Mouse (Mus musculus) small intestine, adult 2 months (tissue): ENCODE data around the gene Tle6. TPM values are rescaled to one million over a fixed set of nuclear protein-coding genes. Genes with fewer than 3 reads are reported as not detected.

ENCODE experiments used
- H3K27ac ChIP-seq: fragments of 200-500 bp; 2 replicates; pipeline ENCODE4 v1.5.1; 2012; ENCODE audit warnings: low read depth, low read length, control low read depth, inconsistent platforms; ENCODE audit not compliant: insufficient read depth
- H3K27me3 ChIP-seq: fragments of 200-500 bp; 2 replicates; pipeline ENCODE4 v1.6.1; 2012; ENCODE audit warnings: mild to moderate bottlenecking, moderate library complexity, low read length, inconsistent platforms; ENCODE audit not compliant: control insufficient read depth, insufficient read depth
- H3K36me3 ChIP-seq: fragments of 200-500 bp; 2 replicates; pipeline ENCODE4 v1.6.1; 2012; ENCODE audit warnings: mild to moderate bottlenecking, low read length, control low read depth, inconsistent platforms; ENCODE audit not compliant: control insufficient read depth, insufficient read depth
- H3K4me1 ChIP-seq: fragments of 200-500 bp; 2 replicates; pipeline ENCODE4 v1.6.1; 2012; ENCODE audit warnings: low read length, inconsistent platforms, mixed read lengths; ENCODE audit not compliant: control insufficient read depth, insufficient read depth, insufficient read length
- H3K4me3 ChIP-seq: fragments of 200-500 bp; 2 replicates; pipeline ENCODE4 v1.5.1; 2012; ENCODE audit warnings: low read depth, mild to moderate bottlenecking, control low read depth, inconsistent platforms, low read length, moderate library complexity
- CTCF ChIP-seq: fragments of 200-500 bp; IDR thresholded peaks from 2 replicates; pipeline ENCODE4 v1.5.1; 2012; ENCODE audit warnings: low read depth, mild to moderate bottlenecking, control low read depth, inconsistent platforms, low read length, moderate library complexity, mixed read lengths; ENCODE audit not compliant: insufficient replicate concordance, insufficient read length; ENCODE audit errors: extremely low read depth
- POLR2A ChIP-seq: fragments of 200-500 bp; IDR thresholded peaks from 2 replicates; pipeline ENCODE4 v1.6.1; 2012; ENCODE audit warnings: low read depth, mild to moderate bottlenecking, control low read depth, inconsistent platforms, low read length, moderate library complexity
- WGBS: fragments of 180-500 bp; shearing (Covaris S2); methylation state at CpG from one replicate; pipeline ENCODE4 v1.1.7; 2018; 5-methylcytosine and 5-hydroxymethylcytosine counted together
- polyA plus RNA-seq: library from polyadenylated mRNA; depleted of rRNA; stranded (reverse); fragments of >200 nt; gene quantifications from 2 replicates; pipeline ENCODE4 v1.2.3, GENCODE M21; 2012

Gene Tle6
- polyA plus RNA-seq, 1 experiment: 7.3 TPM

DNA sequence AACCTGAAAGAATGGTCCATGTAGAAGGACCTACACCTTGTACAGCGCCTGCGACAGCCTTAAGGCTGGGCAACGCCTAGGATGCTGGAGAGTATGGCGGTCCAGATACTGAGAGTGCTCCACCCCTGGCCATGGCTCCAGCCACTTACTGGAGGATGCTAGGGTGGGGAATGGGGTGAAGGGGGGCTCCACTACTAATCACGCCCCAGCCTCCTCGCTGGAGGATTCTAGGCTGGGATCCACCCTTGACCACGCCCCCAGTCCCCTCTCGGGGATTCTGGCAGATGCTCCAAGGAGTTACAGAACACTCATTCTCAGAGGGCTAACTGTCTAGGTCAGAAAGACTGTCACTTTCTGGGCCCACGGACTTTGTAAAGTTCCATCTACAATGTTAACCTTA, 27.9 kb downstream of the Tle6 start:
- TF ChIP-seq CTCF (no peak), POLR2A (no peak; the same call in 1 of the 2 replicates)
- WGBS: 37% methylated on average over 9 of the region's 9 CpGs
- Histone ChIP-seq H3K36me3 (no peaks in the 10 kb centered on the region), H3K27ac (no peak overlapping the region), H3K27me3 (peaks cover 8% of the 10 kb centered on the region), H3K4me3 (no peak overlapping the region), H3K4me1 (peaks cover 9% of the 10 kb centered on the region)

DNA sequence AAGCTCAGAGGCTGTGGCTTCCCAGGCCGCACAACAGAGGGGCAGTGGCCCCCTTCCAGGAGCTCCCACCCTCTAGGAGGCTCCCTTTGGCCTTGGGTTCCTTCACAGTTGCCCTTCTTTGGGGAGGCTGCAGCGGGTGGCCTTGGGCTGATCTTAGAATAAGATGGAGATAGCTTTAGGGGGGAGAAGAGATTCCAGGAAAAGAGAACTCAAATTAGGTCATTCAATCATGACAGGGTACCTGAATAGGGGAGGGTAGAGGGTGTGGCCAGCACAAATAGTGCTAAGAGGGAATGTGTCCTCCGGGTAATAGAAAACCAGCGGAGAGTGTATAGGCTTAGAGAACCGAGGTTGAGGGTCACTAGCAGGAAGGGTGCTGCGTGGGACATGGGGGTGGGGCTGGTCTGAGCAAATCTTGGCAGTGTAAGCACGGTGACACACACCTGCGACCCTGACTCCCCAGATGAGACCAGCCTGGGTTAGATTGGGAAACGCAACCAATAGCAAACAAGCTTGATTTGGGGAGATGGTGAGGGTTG, 28.7 kb downstream of the Tle6 start:
- peaks cover 8% of the 10 kb centered on the region for H3K27me3 ChIP-seq
- peaks cover 9% of the 10 kb centered on the region for H3K4me1 ChIP-seq
- peak overlapping the region; percentile 67 for H3K4me3 ChIP-seq
- TF ChIP-seq POLR2A (no peak), CTCF (no peak)
- H3K36me3 ChIP-seq: no peaks in the 10 kb centered on the region
- H3K27ac ChIP-seq: no peak overlapping the region
- 9% methylated on average over 9 of the region's 9 CpGs for WGBS

GRCm38 (mm10) chr10:81571501-81571876, 29.4 kb downstream of the Tle6 start:
- no peaks in the 10 kb centered on the region for H3K36me3 ChIP-seq
- H3K27ac ChIP-seq: peak overlapping the region; percentile 36; the same call in 1 of the 2 replicates
- 1% methylated on average over 18 of the region's 18 CpGs for WGBS
- no peak for TF ChIP-seq CTCF
- no peak for TF ChIP-seq POLR2A
- H3K4me3 ChIP-seq: peak overlapping the region; percentile 67
- peaks cover 8% of the 10 kb centered on the region for H3K27me3 ChIP-seq
- peaks cover 9% of the 10 kb centered on the region for H3K4me1 ChIP-seq

GRCm38 (mm10) chr10:81570831-81571500, 29.9 kb downstream of the Tle6 start:
- H3K27me3 ChIP-seq: peaks cover 8% of the 10 kb centered on the region
- peak overlapping the region; percentile 36; the same call in 1 of the 2 replicates for H3K27ac ChIP-seq
- no peak for TF ChIP-seq POLR2A
- no peak for TF ChIP-seq CTCF
- H3K4me1 ChIP-seq: peaks cover 9% of the 10 kb centered on the region
- under 1% methylated on average over 34 of the region's 34 CpGs for WGBS
- peaks cover 4% of the 10 kb centered on the region for H3K36me3 ChIP-seq
- H3K4me3 ChIP-seq: peak overlapping the region; percentile 67

- peaks cover 10% of the 10 kb centered on the region for H3K36me3 ChIP-seq
- peaks cover 6% of the 10 kb centered on the region for H3K4me1 ChIP-seq
- 15% methylated on average over 11 of the region's 11 CpGs for WGBS
- H3K4me3 ChIP-seq: peak overlapping the region; percentile 67
- TF ChIP-seq POLR2A (no peak), CTCF (no peak)
- H3K27me3 ChIP-seq: peaks cover 6% of the 10 kb centered on the region
- H3K27ac ChIP-seq: no peak overlapping the region
Measured at GRCm38 (mm10) chr10:81570238-81570800, 30.6 kb downstream of the Tle6 start.

GRCm38 (mm10) chr10:81569507-81570237, 31.2 kb downstream of the Tle6 start:
- H3K27ac ChIP-seq: no peak overlapping the region
- peaks cover 5% of the 10 kb centered on the region for H3K4me1 ChIP-seq
- 88% methylated on average over 9 of the region's 9 CpGs for WGBS
- H3K36me3 ChIP-seq: peaks cover 17% of the 10 kb centered on the region
- no peak for TF ChIP-seq CTCF
- no peak for TF ChIP-seq POLR2A
- peaks cover 3% of the 10 kb centered on the region for H3K27me3 ChIP-seq
- no peak overlapping the region for H3K4me3 ChIP-seq
